ENCODE assay signal across 9 mouse cellular contexts in genomic region chr10:24630469-24631081, GRCm38 (mm10). TPM values are rescaled to one million over a fixed set of nuclear protein-coding genes. Genes with fewer than 3 reads are reported as not detected.
A peak's percentile ranks its signal among the peaks of the same experiment; 100 is the strongest.
DNase-seq lines count a peak whose midpoint lies in the region; ATAC-seq and TF ChIP-seq lines count a peak whose summit lies in the region.
"Had no signal": no experiment of that assay in that cellular context is flagged by ENCODE, and none has a peak within 500 bp of the region (broad histone marks: within the 10 kb centered on the region; RNA-seq: fewer than 3 reads in every experiment).

No protein-coding gene starts in this region.

- no peaks in the 10 kb centered on the region for H3K36me3 ChIP-seq in lung, embryonic 14.5 days (ENCODE audit: insufficient read depth)

- peaks cover 5% of the 10 kb centered on the region; the same call in 1 of the 2 replicates for H3K4me1 ChIP-seq in lung, embryonic 14.5 days (ENCODE audit: insufficient read depth)

- H3K4me2 ChIP-seq in lung, embryonic 14.5 days = 0 out of 2 replicates have a peak overlapping the region, but pooled peaks have one; percentile 5

- no peak overlapping the region for H3K9ac ChIP-seq in lung, embryonic 14.5 days

- H3K27ac ChIP-seq in lung, embryonic 14.5 days (ENCODE audit: low read depth) = no peak overlapping the region

- WGBS in lung, embryonic 14.5 days = 19% methylated on average over 18 of the region's 18 CpGs

- no peaks in the 10 kb centered on the region for H3K9me3 ChIP-seq in lung, embryonic 14.5 days (ENCODE audit: low read depth, low read length)

- peak; percentile 91 for TF ChIP-seq CTCF in lung, embryonic 14.5 days (IDR thresholded peaks at IDR 0.05; ENCODE audit: low read depth)

- H3K4me3 ChIP-seq in lung, embryonic 14.5 days (ENCODE audit: low read depth, low read length) = no peak overlapping the region
- H3K4me3 ChIP-seq: erythroblast, embryonic 14.5 days had no signal

- no peak for ATAC-seq in lung, embryonic 14.5 days (ENCODE audit: insufficient read depth)

- DNase-seq in A20 (ENCODE audit: low read depth, low spot score) (peak; percentile 69), adipocyte (ENCODE audit: low spot score) (peak; percentile 66)
- DNase-seq in embryo, embryonic 9.5 days (ENCODE audit: extremely low spot score) = peak; percentile 71
- DNase-seq in heart, adult 8-10 months (ENCODE audit: low spot score) = peak; percentile 59
- peak; percentile 77 for DNase-seq in layer of hippocampus, adult 11-12 months (ENCODE audit: low spot score)
- DNase-seq in lung, embryonic 14.5 days = peak; percentile 93
- DNase-seq in ovary, adult 18-20 months (ENCODE audit: low spot score) = peak; percentile 19
- peak; percentile 39 to 78 for DNase-seq in thymus, postnatal 10 days (ENCODE audit: low spot score in 2 of 2)

- H3K27me3 ChIP-seq in lung, embryonic 14.5 days (ENCODE audit: insufficient read depth, low read length) = no peaks in the 10 kb centered on the region

RNA-seq across cellular contexts. Expression of gene Ccn2, which starts 35.3 kb away (rescaled TPM):
- total RNA-seq in heart, adult 8-10 months (2022) = 100 to 1,000 TPM in 1 of 4 experiments, 10 to 100 TPM in 3; 53.9 to 107 (median 63.8) TPM
- polyA plus RNA-seq in lung, embryonic 14.5 days (2014; fragmentation: Nextera tagmentation; extraction: Ambion mirVana) = 9.8 and 10.5 TPM in 2 replicates
- polyA plus RNA-seq: erythroblast, embryonic 14.5 days had no signal

Comparison
In these comparisons a context has a peak if more than half of its experiments do, and no peak if none do; other contexts are left out.
1. DNase-seq: peak in every context shown above with its lines; median percentile 93 in lung, embryonic 14.5 days; 77 in layer of hippocampus, adult 11-12 months; 71 in embryo, embryonic 9.5 days; 69 in A20; 66 in adipocyte; 59 in heart, adult 8-10 months; 58 in thymus, postnatal 10 days; 19 in ovary, adult 18-20 months.